Comparison of ENCODE assay signal across 12 mouse cellular contexts in the genomic region with DNA sequence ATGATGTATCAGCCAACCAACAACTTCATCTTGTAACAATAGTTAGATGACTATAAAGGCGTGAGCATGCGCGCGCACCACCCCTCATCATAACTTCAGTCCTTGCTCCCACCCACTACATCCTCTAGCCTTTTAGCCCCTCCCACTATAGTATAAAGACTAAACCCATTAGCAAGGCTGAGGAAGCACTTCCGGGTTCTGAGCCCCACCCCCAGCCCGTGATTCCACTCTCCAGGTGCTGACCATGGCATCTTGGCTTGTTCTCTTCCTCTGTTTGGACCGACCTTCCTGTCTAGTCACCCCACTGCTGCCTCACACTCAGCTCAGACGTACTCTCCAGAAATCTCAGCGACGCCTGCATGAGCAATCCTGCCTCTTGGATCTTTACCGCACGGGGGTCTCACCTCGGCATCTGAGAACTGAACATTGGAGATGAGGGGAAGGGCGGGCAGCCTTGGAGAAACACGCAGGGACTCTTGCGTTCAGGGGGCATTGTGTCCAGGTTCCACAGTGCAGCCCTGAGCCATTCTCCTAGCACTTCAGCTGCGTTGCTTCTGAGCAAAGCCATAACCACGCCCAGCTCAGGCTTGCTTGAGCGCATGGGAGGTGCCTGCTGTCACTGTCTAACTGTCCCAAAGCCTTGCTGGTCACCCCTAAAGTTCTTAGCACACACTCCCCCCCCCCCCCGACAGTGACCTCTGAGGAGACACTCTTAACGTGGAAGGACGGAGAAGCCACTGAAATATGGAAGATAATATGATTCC.
A peak's percentile ranks its signal among the peaks of the same experiment; 100 is the strongest.
DNase-seq lines count a peak whose midpoint lies in the region; ATAC-seq lines count a peak whose summit lies in the region.
"Had no signal": no experiment of that assay in that cellular context is flagged by ENCODE, and none has a peak within 500 bp of the region (broad histone marks: within the 10 kb centered on the region; RNA-seq: fewer than 3 reads in every experiment).

No protein-coding gene starts in this region.

- intact Hi-C loops in left cerebral cortex, postnatal 14 days (cut with DNase I) = no loop called here

- H3K27ac ChIP-seq in heart, embryonic 10.5 days = no peak overlapping the region
- no peak overlapping the region for H3K27ac ChIP-seq in liver, embryonic 11.5 days (ENCODE audit: low read depth, low read length)
- H3K27ac ChIP-seq in limb, embryonic 15.5 days = no peak overlapping the region
- H3K27ac ChIP-seq: midbrain, embryonic 12.5 days had no signal

- peak overlapping the region; percentile 31; the same call in 1 of the 2 replicates for H3K4me2 ChIP-seq in liver, embryonic 11.5 days
- H3K4me2 ChIP-seq in limb, embryonic 15.5 days = 0 out of 2 replicates have a peak overlapping the region, but pooled peaks have one; percentile 12
- H3K4me2 ChIP-seq: midbrain, embryonic 12.5 days had no signal

- H3K9me3 ChIP-seq in heart, embryonic 10.5 days = peaks cover 5% of the 10 kb centered on the region
- no peaks in the 10 kb centered on the region for H3K9me3 ChIP-seq in liver, embryonic 11.5 days (ENCODE audit: control insufficient read depth, low read length)
- no peaks in the 10 kb centered on the region for H3K9me3 ChIP-seq in limb, embryonic 15.5 days

- no peaks in the 10 kb centered on the region for H3K27me3 ChIP-seq in heart, embryonic 10.5 days (ENCODE audit: insufficient read depth, poor library complexity, severe bottlenecking)
- no peaks in the 10 kb centered on the region for H3K27me3 ChIP-seq in liver, embryonic 11.5 days (replicated peaks; ENCODE audit: control insufficient read depth, insufficient read depth, low read length)
- no peaks in the 10 kb centered on the region for H3K27me3 ChIP-seq in limb, embryonic 15.5 days

- peak overlapping the region; percentile 38; the same call in 1 of the 2 replicates for H3K4me3 ChIP-seq in heart, embryonic 10.5 days
- no peak overlapping the region for H3K4me3 ChIP-seq in liver, embryonic 11.5 days (ENCODE audit: low read depth, low read length)
- no peak overlapping the region for H3K4me3 ChIP-seq in limb, embryonic 15.5 days
- H3K4me3 ChIP-seq: midbrain, embryonic 12.5 days had no signal

- DNase-seq in heart, embryonic 10.5 days (ENCODE audit: low spot score) = no peak
- no peak for DNase-seq in heart, adult 9 months (ENCODE audit: low spot score in 2 of 2)
- DNase-seq in liver, embryonic 11.5 days (ENCODE audit: low spot score) = no peak
- DNase-seq in liver (no peak), ES-CJ7 (ENCODE audit: low read depth, low spot score) (peak; percentile 39)
- DNase-seq in left cerebral cortex, postnatal 14 days (ENCODE audit: low spot score in 2 of 2) = no peak
- DNase-seq in adrenal gland, postnatal 14 days = no peak
- DNase-seq: adrenal gland, postnatal 10 days; kidney, adult 2 months; thymus, adult 2 months had no signal

- H3K36me3 ChIP-seq in heart, embryonic 10.5 days = no peaks in the 10 kb centered on the region
- no peaks in the 10 kb centered on the region for H3K36me3 ChIP-seq in liver, embryonic 11.5 days (ENCODE audit: control insufficient read depth, insufficient read depth, low read length)
- H3K36me3 ChIP-seq in limb, embryonic 15.5 days = no peaks in the 10 kb centered on the region
- H3K36me3 ChIP-seq: midbrain, embryonic 12.5 days had no signal

- WGBS in heart, embryonic 10.5 days = 63% methylated on average over 22 of the region's 22 CpGs
- 68% methylated on average over 22 of the region's 22 CpGs for WGBS in liver, embryonic 11.5 days
- 73% methylated on average over 22 of the region's 22 CpGs for WGBS in limb, embryonic 15.5 days

- no peak for ATAC-seq in liver, embryonic 11.5 days (replicated peaks; ENCODE audit: low FRiP score)
- ATAC-seq in limb, embryonic 15.5 days (ENCODE audit: insufficient number of reproducible peaks, low FRiP score, low TSS enrichment, low read depth) = no peak

- H3K9ac ChIP-seq in liver, embryonic 11.5 days (ENCODE audit: low read depth, low read length) = no peak overlapping the region
- no peak overlapping the region for H3K9ac ChIP-seq in limb, embryonic 15.5 days
- H3K9ac ChIP-seq: midbrain, embryonic 12.5 days had no signal

- H3K4me1 ChIP-seq in heart, embryonic 10.5 days = no peaks in the 10 kb centered on the region
- H3K4me1 ChIP-seq in liver, embryonic 11.5 days (replicated peaks; ENCODE audit: control insufficient read depth, insufficient read depth, low read length) = no peaks in the 10 kb centered on the region
- H3K4me1 ChIP-seq in limb, embryonic 15.5 days = no peaks in the 10 kb centered on the region
- H3K4me1 ChIP-seq: midbrain, embryonic 12.5 days had no signal
